Mouse (Mus musculus) spleen, postnatal 4 days (tissue): Measurements from ENCODE around the gene Pten.
"Not testable (repeated sequence)": the region's sequence is repeated elsewhere in the genome, so short reads cannot be mapped to it uniquely, and the experiment has no call there.

Source experiments
- DNase-seq, 2 experiments: peaks; one replicate each; pipeline ENCODE4 v3.0.0; 2022; ENCODE audit warnings: low spot score in 2 of 2

The Pten gene

DNA sequence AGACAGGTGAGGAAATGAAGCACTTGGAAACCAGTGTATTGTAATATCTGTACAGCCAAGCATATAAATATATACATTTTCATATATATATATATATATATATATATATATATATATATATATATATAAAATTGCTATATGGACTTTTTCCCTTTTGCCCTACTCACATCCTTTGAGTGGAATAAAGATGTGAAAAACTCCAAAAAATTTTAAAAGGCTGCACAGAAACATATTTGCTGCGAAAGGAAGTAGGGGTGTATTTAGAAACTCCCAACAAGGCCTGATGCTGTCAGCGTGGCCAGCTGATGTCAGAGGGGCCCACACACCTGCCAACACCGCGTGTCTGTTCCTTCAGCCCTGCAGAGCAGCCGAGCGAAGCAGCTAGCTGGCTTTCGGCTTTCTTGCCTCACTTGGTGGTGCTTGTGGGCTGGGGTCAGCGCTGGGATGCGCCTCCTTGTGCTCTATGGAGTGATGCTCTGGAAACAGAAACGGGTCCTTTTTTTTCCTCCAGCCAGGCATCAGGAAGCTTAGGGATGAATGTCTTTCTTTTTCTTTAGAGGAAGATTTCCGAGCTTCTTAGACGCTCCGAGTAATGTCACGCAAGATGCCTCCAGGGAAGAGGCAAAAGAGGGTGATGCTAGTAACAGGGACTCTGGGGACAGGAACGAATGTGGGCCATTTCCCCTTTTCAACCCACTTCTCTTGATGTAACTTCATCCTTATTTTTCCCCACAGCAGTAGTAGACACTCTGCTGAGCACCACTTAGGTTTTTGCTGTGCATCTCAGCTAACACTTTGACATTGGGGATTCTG lies 2.9 kb upstream of the Pten start:
- peak; percentile 47 to 73 for DNase-seq

GRCm38 (mm10) chr19:32755104-32755791 lies 2.0 kb upstream of the Pten start:
- no peak for DNase-seq

GRCm38 (mm10) chr19:32755792-32756635 lies 1.3 kb upstream of the Pten start:
- peak; percentile 94 to 97 for DNase-seq

DNA sequence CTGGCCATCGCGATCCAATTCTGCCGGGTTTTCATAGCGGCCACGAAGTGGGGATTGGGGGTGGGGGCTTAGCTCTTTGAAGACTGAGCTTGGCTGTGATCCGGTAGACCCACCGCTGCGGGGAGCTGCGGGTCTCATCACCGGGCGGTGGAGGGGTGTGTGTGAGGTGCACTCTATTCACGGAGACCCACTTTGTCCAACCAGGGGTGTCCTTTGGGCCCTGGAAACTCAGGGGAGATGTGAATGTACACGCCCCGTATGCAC lies 729 bp upstream of the Pten start:
- DNase-seq = peak in 1 of 2 experiments; percentile 81

- peak; percentile 56 to 84 for DNase-seq
These were observed 815 bp downstream of the Pten start for GRCm38 (mm10) chr19:32757831-32758792.

GRCm38 (mm10) chr19:32758793-32759161 lies 1.5 kb downstream of the Pten start:
- DNase-seq = no peak

DNA sequence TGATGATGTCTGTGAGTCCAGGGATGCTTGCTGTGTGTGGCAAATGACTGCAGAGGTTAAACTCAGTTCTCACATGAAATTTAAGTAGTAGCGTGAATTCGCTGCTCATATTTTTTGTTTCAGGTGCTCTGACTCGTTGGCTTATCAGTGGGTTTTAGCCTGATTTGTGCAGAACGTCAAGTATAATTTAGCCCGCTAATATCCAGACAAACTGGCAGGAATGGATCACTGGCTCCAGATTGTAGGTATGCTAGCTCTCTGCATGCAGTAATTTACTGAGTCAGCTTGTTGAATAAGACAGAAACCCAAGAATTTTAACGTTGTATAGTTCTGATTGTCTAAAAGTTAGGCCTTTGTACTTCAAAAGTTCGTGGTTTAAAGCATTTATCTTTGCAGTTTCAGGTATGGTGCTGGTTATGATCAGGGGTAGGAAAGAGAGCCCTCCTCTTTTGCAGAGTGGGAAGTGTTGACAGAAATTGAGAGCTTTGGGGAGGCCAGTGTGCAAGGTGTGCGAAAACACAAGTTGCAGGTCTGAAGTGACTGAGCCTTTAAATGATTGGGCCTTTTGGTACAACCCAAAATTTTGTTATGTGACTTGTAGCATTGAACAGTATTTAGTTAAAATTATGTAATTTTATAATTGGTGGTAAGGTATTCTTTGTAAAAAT lies 2.2 kb downstream of the Pten start:
- no peak for DNase-seq

DNA sequence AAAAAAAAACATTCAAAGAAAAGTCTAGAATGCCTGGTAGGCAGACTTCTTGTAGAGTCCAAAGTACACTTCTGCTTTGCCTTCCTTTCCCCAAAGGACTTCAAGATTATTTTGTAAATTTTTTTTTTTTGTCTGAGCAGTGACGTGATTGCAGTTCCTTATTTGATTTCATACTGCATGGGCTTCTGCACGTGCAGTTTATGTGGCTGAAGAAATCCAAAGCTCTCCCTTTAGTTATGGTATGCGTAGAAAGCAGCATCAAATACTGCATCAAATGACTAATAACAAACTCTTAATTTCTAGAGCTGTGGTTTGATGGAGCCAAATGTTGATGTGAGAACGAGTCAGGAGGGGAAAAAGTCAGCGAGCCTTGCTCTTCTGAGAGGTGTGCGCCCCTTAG lies 3.2 kb downstream of the Pten start:
- DNase-seq = no peak

- no peak for DNase-seq
These were observed 3.9 kb downstream of the Pten start for GRCm38 (mm10) chr19:32761162-32761561.

- DNase-seq = no peak
These were observed 5.2 kb downstream of the Pten start for GRCm38 (mm10) chr19:32762493-32762892.

DNA sequence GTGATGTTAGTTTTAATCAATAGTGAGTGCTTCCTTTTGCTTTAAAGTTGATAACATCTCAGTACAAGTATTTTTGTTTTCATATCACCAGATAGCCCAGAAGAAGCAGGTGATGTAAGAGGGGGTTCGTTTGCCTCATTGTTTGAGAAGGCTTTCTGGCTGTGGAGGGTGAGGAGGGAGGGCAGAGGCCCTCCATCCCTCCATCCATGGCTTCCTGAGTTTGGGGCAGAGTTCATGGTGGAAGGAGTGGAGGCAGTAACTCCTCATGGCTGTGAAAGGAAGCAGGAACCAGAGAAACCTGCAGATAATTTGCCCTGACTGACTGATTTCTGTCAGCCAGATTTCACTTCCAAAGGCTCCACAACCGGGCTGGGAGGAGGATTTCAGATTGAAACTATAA lies 21.1 kb downstream of the Pten start:
- no peak for DNase-seq

DNA sequence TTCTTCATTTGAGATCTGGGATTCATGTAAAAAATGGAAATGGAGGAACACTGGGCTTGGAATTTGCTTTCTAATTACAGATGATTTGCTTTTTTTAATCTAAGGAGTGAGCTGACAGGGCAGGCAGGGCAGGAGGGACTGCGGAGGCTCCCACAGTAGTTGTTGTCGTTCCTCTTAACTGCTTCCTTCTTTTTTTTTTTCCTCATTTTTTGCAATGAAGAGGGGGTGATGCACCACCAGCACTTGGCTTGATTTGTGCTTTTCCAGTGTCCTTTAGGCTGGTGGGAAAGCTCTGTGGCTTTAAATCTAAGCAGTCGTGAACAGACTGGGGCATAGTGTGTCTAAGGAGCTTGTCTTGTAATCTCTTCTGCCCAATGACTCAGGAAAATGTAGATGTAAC lies 21.8 kb downstream of the Pten start:
- DNase-seq = no peak

- DNase-seq = no peak
These were observed 24.2 kb downstream of the Pten start for GRCm38 (mm10) chr19:32781305-32782071.

DNA sequence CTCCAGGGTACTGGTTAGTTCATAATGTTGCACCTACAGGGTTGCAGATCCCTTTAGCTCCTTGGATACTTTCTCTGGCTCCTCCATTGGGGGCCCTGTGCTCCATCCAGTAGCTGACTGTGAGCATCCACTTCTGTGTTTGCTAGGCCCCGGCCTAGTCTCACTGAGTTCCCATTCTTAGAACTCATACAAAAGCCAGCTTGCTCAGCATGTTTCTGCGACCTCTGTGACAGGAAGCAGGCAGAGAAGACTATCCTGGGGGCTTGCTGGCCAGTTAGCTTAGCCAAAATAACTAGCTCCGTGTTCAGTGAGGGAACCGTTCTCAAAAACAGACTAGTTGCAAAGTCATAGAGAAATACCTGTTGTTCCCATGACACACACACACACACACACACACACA lies 30.1 kb downstream of the Pten start:
- not testable (repeated sequence) for DNase-seq

DNA sequence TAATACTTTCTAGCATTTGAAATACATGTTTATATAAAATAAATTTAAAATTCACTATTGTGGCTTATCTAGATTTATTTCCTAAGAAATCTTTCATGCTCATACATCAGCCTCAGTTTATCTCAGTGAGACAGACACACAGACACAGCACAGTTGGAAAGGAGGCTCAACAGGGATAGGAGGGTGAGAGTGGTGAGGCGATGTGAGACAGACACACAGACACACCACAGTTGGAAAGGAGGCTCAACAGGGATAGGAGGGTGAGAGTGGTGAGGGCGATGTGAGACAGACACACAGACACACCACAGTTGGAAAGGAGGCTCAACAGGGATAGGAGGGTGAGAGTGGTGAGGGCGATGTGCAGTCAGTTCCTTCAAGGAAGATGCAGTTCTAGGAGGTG lies 30.7 kb downstream of the Pten start:
- DNase-seq = not testable (repeated sequence)

DNA sequence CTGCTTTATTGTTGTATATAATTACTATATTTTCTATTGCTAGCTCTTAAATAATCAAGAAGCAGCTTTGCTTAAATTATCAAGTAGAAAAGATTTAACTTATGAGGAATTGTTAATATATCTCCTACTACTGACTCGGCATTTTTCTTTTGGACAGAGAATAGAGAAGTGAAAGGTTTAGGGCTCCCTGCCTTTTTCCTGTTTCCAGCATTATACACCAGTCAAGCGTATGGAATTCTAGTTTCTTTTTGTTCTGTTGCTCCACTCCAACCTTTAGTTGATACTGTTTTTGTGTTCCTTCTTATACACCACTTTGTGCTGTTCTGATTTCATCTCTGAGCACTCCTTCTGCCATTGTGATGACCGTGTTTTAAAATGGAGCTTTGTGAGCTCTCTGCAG lies 32.2 kb downstream of the Pten start:
- no peak for DNase-seq

DNA sequence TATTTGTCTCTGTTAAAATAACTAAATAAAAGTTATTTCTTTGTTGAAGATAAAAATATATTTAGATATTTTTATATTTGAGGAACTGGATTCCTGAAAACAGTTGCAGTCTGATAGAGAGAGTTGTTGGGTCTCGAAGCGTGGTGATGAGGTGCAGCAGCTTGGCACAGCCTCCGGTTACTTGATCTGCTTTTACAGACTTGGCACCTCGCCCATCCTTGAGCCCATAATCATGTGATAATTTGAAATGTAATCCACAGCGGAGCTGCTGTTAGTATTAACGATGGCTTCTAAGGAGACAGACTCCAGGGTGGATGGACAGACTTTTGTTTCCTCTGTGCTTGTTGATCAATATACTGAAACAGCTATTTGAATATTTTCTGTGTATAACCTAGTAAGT lies 35.3 kb downstream of the Pten start:
- no peak for DNase-seq

DNA sequence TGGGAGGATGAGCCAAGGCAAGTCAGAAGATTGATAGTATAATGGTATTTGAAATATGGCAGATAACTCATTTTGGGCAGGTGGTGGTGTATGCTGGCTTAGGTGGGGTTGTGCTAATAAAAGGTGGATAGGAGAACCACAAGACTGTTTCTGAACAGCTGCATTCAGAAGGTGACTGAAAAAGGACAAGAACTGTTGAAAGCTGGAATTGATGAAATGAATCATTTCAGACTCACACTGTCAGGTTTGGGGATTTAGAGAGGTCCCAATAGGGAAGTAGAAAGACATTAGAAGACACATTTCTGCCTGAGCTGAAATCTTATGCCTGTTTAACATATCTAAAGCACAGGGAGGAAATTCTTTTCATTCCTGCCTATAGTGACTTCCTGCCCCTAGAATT lies 36.6 kb downstream of the Pten start:
- no peak for DNase-seq

GRCm38 (mm10) chr19:32800557-32800956 lies 43.3 kb downstream of the Pten start:
- DNase-seq = no peak

GRCm38 (mm10) chr19:32804703-32805102 lies 47.4 kb downstream of the Pten start:
- DNase-seq = no peak
